15 mouse cellular contexts compared by ENCODE assay signal in genomic region chr11:34776054-34776453, GRCm38 (mm10). TPM values are rescaled to one million over a fixed set of nuclear protein-coding genes. Genes with fewer than 3 reads are reported as not detected.
DNase-seq lines count a peak whose midpoint lies in the region; TF ChIP-seq lines count a peak whose summit lies in the region.
"Had no signal": no experiment of that assay in that cellular context is flagged by ENCODE, and none has a peak within 500 bp of the region (broad histone marks: within the 10 kb centered on the region; RNA-seq: fewer than 3 reads in every experiment).

No protein-coding gene starts in this region.

- no peak for TF ChIP-seq CTCF in olfactory bulb, adult 2 months (IDR thresholded peaks at IDR 0.05; ENCODE audit: insufficient read depth, low read depth, low read length)

- H3K4me1 ChIP-seq in olfactory bulb, adult 2 months (ENCODE audit: control insufficient read depth, insufficient read depth, low read length), result peaks cover 5% of the 10 kb centered on the region; the same call in 1 of the 2 replicates
- H3K4me1 ChIP-seq: heart, embryonic 12.5 days had no signal

- 81% methylated on average over 2 of the region's 2 CpGs for WGBS in olfactory bulb, adult 2 months

- no peak for TF ChIP-seq POLR2A in olfactory bulb, adult 2 months (IDR thresholded peaks at IDR 0.05; ENCODE audit: insufficient read depth, low read depth, low read length)

- peak; percentile 33 for DNase-seq in lung, postnatal 36 days
- DNase-seq in lung, postnatal 4 days, result no peak
- peak; percentile 56 for DNase-seq in A20 (ENCODE audit: low read depth, low spot score)
- DNase-seq in ZHBTc4 (ENCODE audit: low read depth, low spot score), result peak; percentile 28
- no peak for DNase-seq in retina, postnatal 1 day
- no peak for DNase-seq in urinary bladder, postnatal 14 days (ENCODE audit: low spot score)
- DNase-seq: adrenal gland, postnatal 10 days; cerebellum, adult 11-12 months; cerebellum, adult 9-10 months; heart, adult 2 months had no signal

- 0 out of 2 replicates have a peak overlapping the region, but pooled peaks have one; percentile 19 for H3K27ac ChIP-seq in olfactory bulb, adult 2 months (ENCODE audit: insufficient read depth, low read depth, low read length)
- H3K27ac ChIP-seq: embryonic facial prominence, embryonic 10.5 days; heart, adult 2 months; hindbrain, embryonic 10.5 days; hindbrain, embryonic 14.5 days had no signal

- no peak overlapping the region for H3K4me3 ChIP-seq in olfactory bulb, adult 2 months (ENCODE audit: insufficient read depth, low read depth, low read length)
- H3K4me3 ChIP-seq: embryonic facial prominence, embryonic 10.5 days; heart, adult 2 months; heart, embryonic 12.5 days; hindbrain, embryonic 10.5 days had no signal

RNA-seq across cellular contexts. Expression of gene Dock2, which starts 7.6 kb away (rescaled TPM):
- polyA plus RNA-seq in olfactory bulb, adult 2 months (2012; ENCODE audit: insufficient read depth, insufficient read length, low replicate concordance, missing spikeins), result not detected in 2 replicates

RNA-seq across cellular contexts. Expression of gene Spdl1, which starts 57.4 kb away (rescaled TPM):
- polyA plus RNA-seq in olfactory bulb, adult 2 months (2012; ENCODE audit: insufficient read depth, insufficient read length, low replicate concordance, missing spikeins), result not detected in 2 replicates

Comparison
In these comparisons a context has a peak if more than half of its experiments do, and no peak if none do; other contexts are left out.
1. DNase-seq: peak in lung, postnatal 36 days (single experiment), A20 (single experiment) and ZHBTc4 (single experiment); none in lung, postnatal 4 days (0 of 2), retina, postnatal 1 day (single experiment) and urinary bladder, postnatal 14 days (single experiment).